Mouse (Mus musculus): Measurements from ENCODE around the gene Sec24d.

The Sec24d gene

GRCm38 (mm10) chr3:123266753-123267651, at the start of gene Sec24d:
Gene Sec24d, plus strand, starts transcription at chr3:123267455.
- peak; percentile 81 for DNase-seq (ENCODE audit: extremely low spot score, low spot score)

- no peak for DNase-seq (ENCODE audit: extremely low spot score, low spot score)
Measured at GRCm38 (mm10) chr3:123218646-123219045, 48.6 kb upstream of the Sec24d start.

- no peak for DNase-seq (ENCODE audit: extremely low spot score, low spot score)
Measured at GRCm38 (mm10) chr3:123227276-123227675, 40.0 kb upstream of the Sec24d start.

GRCm38 (mm10) chr3:123231639-123232038, 35.6 kb upstream of the Sec24d start:
- DNase-seq (ENCODE audit: extremely low spot score, low spot score) = no peak

- DNase-seq (ENCODE audit: extremely low spot score, low spot score) = no peak
Measured at GRCm38 (mm10) chr3:123234191-123234836, 32.9 kb upstream of the Sec24d start.

GRCm38 (mm10) chr3:123235495-123235894, 31.8 kb upstream of the Sec24d start:
- no peak for DNase-seq (ENCODE audit: extremely low spot score, low spot score)

- peak; percentile 54 for DNase-seq (ENCODE audit: extremely low spot score, low spot score)
Measured at GRCm38 (mm10) chr3:123235921-123236320, 31.3 kb upstream of the Sec24d start, which contains the start of gene Synpo2. Gene Synpo2, minus strand, starts transcription at chr3:123236149.

- DNase-seq (ENCODE audit: extremely low spot score, low spot score) = peak; percentile 23
Measured at GRCm38 (mm10) chr3:123237039-123237438, 30.2 kb upstream of the Sec24d start.

GRCm38 (mm10) chr3:123237446-123237845, 29.8 kb upstream of the Sec24d start:
- DNase-seq (ENCODE audit: extremely low spot score, low spot score) = no peak

- no peak for DNase-seq (ENCODE audit: extremely low spot score, low spot score)
Measured at GRCm38 (mm10) chr3:123244376-123244775, 22.9 kb upstream of the Sec24d start.

GRCm38 (mm10) chr3:123245646-123246045, 21.6 kb upstream of the Sec24d start:
- no peak for DNase-seq (ENCODE audit: extremely low spot score, low spot score)

GRCm38 (mm10) chr3:123256181-123257101, 10.8 kb upstream of the Sec24d start:
- no peak for DNase-seq (ENCODE audit: extremely low spot score, low spot score)

GRCm38 (mm10) chr3:123258709-123259108, 8.5 kb upstream of the Sec24d start:
- no peak for DNase-seq (ENCODE audit: extremely low spot score, low spot score)

GRCm38 (mm10) chr3:123264706-123265105, 2.5 kb upstream of the Sec24d start:
- no peak for DNase-seq (ENCODE audit: extremely low spot score, low spot score)

GRCm38 (mm10) chr3:123267741-123268201, 516 bp downstream of the Sec24d start:
- peak; percentile 59 for DNase-seq (ENCODE audit: extremely low spot score, low spot score)

GRCm38 (mm10) chr3:123282866-123283615, 15.8 kb downstream of the Sec24d start:
- DNase-seq (ENCODE audit: extremely low spot score, low spot score) = no peak

GRCm38 (mm10) chr3:123284284-123284683, 17.0 kb downstream of the Sec24d start:
- DNase-seq (ENCODE audit: extremely low spot score, low spot score) = no peak

- DNase-seq (ENCODE audit: extremely low spot score, low spot score) = no peak
Measured at GRCm38 (mm10) chr3:123285649-123286048, 18.4 kb downstream of the Sec24d start.

GRCm38 (mm10) chr3:123288856-123289570, 21.8 kb downstream of the Sec24d start:
- no peak for DNase-seq (ENCODE audit: extremely low spot score, low spot score)

GRCm38 (mm10) chr3:123291670-123292069, 24.4 kb downstream of the Sec24d start:
- DNase-seq (ENCODE audit: extremely low spot score, low spot score) = no peak
